Mouse (Mus musculus): ENCODE measurements around the gene Acoxl.

Gene Acoxl

GRCm38 (mm10) chr2:127838576-127838975, at the start of gene Acoxl:
Acoxl (plus strand) TSS chr2:127838876.
- DNase-seq (ENCODE audit: inconsistent age in 2 of 2, low spot score in 1 of 2) = no peak

DNA sequence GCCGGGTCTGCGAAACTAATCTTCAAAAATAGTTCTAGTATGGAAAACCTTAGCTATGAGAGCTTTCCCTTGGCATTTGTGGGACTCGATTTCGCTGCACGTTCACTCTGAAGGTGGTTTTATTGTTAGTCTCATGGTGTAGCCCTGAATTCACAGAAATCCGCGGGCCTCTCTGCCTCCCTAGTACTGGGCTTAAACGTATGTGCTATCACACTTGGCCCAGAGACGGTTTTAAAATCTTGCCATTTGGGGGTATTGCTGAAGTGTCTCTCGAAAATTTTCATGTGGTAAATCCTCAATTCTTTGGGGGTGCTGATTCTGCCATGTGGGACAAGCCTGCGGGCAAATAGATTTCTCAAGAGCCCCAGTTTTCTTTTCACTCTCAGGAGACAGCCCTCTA, 49.5 kb upstream of the Acoxl start:
- DNase-seq (ENCODE audit: inconsistent age in 2 of 2, low spot score in 1 of 2) = peak in 1 of 2 experiments; percentile 76

DNA sequence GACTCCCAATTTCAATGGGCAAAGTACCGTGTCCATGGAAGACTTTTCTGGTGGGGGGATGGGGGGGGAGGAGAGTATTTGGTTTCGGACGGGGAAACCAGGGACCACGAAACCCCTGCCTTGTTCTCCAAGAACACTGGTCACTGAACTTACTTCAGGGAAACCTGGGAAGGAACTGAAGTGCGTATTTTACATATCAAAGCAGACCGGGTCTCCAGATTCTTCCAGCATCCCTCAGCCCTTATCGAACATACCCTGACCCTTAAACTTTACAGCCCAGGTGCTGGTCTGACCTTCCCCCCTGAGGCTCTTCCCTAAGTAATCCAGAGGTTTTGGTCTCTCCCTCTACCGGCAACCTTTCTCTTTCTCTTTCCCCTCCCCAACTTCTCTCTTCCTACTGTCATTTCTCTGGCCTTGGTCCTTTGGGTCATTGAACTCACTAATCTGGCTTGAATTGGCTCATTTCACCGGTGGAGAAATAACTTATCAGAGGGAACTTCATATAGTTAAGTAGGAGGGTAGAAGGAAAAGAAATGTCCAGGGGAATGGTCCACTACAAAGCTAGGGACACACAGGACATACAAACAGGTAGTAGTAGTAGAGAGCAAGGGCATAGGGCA, 48.9 kb upstream of the Acoxl start:
- DNase-seq (ENCODE audit: inconsistent age in 2 of 2, low spot score in 1 of 2) = peak in 1 of 2 experiments; percentile 69

DNA sequence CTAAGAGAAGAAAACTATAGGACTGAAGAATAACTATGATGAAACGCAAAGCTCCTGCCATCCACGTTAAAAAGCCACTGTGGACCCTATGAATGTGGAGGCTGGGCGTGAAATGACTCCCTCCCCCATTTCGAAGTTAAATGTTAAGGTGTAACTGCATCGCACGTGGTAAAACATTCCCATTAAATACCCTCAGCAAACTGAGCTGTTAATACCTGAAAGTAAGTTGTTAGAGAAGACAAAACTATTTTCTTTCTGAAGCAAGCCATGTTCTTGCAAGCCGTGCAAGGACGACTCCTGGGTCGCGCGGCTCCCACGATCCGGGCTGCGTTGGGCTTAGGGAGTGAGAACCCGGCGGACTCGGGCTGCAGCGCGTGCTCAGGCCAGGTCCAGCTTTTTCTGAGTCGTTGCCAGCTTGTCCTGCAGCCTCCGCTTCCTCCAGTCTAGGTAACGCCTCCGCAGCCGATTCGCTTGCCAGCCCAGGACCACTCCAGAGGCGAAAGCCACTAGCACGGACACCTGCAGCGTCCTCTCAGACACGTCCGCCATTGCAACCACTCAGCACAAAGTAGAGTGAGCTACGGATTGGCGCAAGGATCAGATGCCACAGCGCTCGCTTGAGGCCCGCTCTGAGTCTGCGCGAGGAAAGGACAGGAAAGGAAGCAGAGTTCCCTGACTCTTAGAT, 46.6 kb upstream of the Acoxl start, which contains the start of gene Mtln:
Mtln (minus strand) TSS at position 570 of the 685 bp plus-strand sequence.
- DNase-seq (ENCODE audit: inconsistent age in 2 of 2, low spot score in 1 of 2) = peak; percentile 92 to 97

DNA sequence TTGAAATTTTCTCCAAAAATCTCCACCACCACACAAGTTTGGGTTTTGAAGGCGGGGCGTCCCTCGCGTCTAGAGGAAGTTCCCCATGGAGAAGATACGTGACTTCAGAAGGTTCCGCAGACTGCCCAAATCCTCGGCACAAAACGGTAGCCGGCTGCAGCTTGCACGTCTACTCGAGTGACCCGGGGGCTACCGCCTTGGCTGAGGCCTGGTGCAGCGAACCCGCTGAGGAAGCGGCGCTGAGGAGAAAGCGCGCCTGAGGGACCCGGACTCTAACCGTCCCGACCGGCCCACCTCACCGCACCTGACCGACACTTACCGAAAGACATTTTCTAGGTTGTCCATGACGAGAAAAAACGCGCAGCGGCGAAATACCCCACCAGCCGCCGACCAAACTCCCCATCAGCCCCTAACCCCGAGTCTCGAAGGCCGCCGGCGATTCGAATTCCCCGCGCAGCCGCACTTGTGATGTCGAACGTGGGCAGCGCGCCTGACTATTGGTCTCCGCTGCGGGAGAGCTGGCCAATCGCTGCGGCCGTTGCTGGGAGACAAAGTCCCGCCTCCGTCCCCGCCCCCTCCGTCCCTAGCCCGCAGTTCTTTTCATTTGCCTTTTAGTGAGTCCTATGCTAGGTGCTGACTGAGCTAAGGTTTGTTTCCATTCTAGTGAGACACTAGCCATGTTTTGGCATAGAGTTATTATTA, 7.1 kb upstream of the Acoxl start, which contains the start of gene Bub1:
Bub1 (minus strand) TSS at position 465 of the 702 bp plus-strand sequence.
- DNase-seq (ENCODE audit: inconsistent age in 2 of 2, low spot score in 1 of 2) = peak; percentile 93 to 97

DNA sequence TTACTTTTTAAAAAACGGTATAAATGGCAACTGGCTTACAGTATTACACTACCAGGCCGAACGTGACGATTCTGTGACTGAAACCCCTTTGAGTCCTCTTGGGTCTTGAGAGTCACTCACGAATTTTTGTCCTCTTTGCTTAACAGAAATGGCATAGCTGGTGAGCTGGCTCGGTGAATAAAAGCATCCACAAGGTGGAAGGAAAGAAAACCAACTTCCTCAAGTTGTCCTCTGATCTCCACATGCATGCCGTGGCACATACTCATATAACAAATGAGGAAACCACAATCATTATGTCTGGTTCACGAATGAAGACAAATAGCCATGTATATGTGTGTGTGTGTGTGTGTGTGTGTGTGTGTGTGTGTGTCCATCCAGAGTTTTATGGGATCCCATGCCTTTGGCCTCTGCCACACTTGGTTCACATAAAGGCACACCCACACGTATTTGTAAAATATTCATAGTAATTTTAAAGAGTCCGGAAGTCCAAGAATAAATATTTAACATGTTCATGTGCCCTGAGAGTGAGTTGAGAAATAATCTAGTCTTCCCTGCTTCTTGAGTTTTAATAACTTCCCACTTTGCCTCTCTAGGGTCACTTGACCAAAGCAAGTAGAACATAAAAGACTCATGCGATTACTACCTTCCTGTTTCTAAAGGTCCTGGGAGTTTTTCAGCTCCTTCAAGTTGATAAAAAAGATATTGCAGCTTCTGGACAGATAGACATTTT, 6.4 kb upstream of the Acoxl start:
- DNase-seq (ENCODE audit: inconsistent age in 2 of 2, low spot score in 1 of 2) = no peak

DNA sequence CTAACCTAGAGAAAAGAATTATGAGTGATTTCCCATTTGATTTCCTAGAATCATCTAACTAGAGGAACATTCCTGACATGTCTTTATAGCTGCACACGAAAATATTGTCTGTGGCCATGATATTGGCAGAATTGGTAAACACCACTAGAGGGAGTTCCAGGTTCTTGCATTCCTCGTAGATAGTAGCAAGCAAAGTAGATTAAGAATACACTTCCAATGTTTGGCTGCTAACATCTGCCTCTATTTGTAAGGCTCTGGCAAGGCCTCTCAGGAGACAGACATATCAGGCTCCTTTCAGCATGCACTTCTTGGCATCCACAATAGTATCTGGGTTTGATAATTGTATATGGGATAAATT, 5.9 kb upstream of the Acoxl start:
- peak in 1 of 2 experiments; percentile 59 for DNase-seq (ENCODE audit: inconsistent age in 2 of 2, low spot score in 1 of 2)

- no peak for DNase-seq (ENCODE audit: inconsistent age in 2 of 2, low spot score in 1 of 2)
Observed at GRCm38 (mm10) chr2:127839425-127839824, 749 bp downstream of the Acoxl start.

GRCm38 (mm10) chr2:127841402-127841801, 2.7 kb downstream of the Acoxl start:
- DNase-seq (ENCODE audit: inconsistent age in 2 of 2, low spot score in 1 of 2) = no peak

DNA sequence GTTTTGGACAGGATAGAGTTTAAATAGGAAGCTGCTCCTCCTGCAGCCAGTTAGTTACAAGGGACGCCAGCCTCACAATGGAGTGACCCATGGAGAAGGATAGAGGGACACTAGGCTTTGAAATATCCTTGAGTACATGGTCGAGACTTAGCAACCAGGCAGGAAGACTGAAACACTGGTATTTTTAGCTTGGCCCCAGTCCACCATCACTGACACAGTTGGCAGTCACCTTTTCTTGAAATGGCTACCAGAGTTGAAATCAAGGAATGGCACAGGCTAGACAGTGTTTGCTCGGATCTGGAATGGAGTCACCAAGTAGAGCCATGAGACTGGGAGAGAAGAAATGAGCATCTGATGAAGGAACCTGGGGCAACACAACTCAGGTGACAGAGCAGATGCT, 3.7 kb downstream of the Acoxl start:
- DNase-seq (ENCODE audit: inconsistent age in 2 of 2, low spot score in 1 of 2) = peak in 1 of 2 experiments; percentile 38

DNA sequence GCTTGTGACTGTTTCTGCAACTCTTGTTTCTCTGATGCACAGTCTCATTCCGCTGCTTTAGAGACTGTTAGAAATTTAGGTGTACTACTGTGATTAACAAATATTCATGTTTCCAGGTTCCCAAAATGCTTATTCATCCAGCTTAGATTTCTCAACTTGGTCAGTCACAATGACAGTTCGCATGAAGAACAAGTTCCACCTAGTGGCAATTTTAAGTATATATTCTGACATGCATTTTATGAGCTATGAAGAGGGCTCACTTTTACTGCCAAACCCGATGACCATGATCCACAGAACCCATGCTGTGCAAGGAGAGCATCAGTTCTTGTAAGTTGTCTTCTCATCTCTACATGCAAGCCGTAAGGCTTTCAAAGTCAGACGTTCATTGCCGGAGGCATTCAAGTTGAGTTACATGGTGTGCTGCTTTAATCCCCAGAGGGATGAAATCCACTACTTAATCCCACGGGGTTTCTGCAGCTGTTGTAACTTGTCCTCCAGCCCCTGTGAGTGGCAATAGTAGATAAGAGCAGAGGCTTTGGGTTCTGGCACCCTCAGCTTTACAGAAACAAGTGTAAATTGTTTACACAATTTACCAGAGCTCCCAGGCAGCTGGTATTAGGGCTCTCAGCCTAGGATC, 6.8 kb downstream of the Acoxl start:
- peak in 1 of 2 experiments; percentile 49 for DNase-seq (ENCODE audit: inconsistent age in 2 of 2, low spot score in 1 of 2)

DNA sequence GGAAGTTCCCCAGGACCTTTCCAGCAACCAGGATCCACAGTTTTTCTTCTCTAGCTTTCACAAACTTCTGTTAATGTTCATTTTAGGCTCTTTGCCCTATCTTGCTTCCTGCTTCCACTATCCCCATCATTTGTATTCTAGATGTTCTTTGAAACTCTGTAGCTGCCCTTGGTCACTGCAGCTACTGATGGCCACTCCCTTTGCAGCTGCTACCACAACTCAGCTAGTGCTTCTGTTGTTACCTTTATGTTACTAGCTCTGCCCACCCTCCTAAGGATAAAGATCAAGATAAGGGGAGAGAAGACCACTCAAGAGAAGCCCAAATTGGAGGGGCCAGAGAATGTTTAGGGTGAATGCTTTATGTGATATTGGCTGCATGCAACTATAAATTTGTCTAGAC, 7.3 kb downstream of the Acoxl start:
- no peak for DNase-seq (ENCODE audit: inconsistent age in 2 of 2, low spot score in 1 of 2)

- DNase-seq (ENCODE audit: inconsistent age in 2 of 2, low spot score in 1 of 2) = no peak
Observed at GRCm38 (mm10) chr2:127846571-127846970, 7.9 kb downstream of the Acoxl start.

DNA sequence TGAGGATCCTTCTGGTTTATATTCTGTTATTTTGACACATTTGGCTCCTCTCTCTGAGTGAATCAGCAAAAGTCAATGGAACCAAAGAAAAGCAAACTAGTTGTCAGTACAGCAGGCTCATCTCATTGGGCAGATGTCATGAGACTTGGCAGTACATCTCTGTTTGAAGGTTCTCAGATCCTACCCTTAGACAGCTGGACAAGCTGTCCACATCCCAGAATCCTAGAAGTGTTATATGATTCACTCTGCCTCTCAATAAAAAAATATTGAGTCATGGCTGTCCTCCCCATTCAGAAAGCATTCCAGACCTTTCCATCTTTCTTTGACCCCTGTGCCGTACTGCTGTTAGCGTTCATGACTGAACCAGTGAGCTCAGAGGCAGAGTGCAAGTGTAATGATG, 11.7 kb downstream of the Acoxl start:
- no peak for DNase-seq (ENCODE audit: inconsistent age in 2 of 2, low spot score in 1 of 2)

- DNase-seq (ENCODE audit: inconsistent age in 2 of 2, low spot score in 1 of 2) = peak; percentile 38 to 73
Observed at GRCm38 (mm10) chr2:127854332-127854991, 15.8 kb downstream of the Acoxl start.

DNA sequence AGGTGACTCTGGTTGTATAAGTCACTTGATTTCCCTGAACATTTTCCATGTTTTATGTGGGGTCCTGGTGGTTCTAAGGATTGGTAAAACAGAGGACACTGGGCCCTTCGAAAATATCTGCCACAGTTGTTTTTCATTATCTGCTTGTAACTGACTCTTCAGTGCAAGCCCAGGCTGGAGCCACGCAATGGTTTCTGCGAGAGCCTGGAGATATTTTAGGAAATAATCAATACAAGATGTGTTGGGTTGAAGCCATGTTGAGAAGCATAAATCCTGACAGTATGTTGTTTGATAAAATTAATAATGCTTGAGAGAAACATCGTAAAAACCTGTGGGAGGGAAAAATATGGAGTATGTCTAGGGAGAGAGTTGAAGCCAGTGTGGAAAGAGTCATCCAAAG, 25.7 kb downstream of the Acoxl start:
- no peak for DNase-seq (ENCODE audit: inconsistent age in 2 of 2, low spot score in 1 of 2)

DNA sequence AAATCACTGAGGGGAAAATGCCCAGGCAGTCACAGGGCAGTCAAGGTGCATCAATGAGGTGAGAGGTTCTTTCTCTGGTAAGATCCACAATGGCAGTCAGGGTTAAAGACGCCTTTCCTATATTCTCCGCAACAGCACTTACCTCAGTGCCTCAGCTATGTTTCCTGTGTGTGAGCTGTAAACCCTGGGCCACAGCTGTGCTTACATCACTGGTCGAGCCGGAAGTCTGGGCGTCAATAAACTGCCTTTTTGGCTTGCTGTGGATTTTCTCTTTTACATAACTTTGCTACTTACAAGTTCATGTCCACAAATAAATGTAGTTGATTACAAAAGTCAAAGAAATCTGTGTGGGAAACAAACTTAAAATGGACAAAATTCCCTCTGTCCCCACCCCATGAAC, 42.4 kb downstream of the Acoxl start:
- DNase-seq (ENCODE audit: inconsistent age in 2 of 2, low spot score in 1 of 2) = no peak

DNA sequence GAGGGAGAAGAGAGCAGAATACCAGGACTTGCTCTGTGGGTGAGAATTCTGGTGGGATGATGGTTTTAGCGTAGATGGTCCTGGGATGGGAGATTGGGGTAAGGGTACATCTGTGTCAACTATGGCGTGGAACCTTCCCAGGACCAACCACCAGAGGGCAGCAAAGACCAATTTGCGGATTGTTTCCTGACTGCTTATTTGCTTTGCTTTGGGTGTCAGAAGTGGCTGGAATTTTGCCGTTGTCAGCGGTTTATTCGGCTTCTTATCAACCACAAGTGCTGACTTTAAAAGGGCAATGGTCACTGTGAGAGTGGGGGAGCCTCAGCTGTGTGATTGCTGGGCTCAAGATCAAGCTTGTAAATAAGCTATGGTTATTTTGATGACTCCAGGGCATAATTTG, 50.8 kb downstream of the Acoxl start:
- DNase-seq (ENCODE audit: inconsistent age in 2 of 2, low spot score in 1 of 2) = peak; percentile 85 to 96

GRCm38 (mm10) chr2:127889979-127890378, 51.3 kb downstream of the Acoxl start:
- no peak for DNase-seq (ENCODE audit: inconsistent age in 2 of 2, low spot score in 1 of 2)

DNA sequence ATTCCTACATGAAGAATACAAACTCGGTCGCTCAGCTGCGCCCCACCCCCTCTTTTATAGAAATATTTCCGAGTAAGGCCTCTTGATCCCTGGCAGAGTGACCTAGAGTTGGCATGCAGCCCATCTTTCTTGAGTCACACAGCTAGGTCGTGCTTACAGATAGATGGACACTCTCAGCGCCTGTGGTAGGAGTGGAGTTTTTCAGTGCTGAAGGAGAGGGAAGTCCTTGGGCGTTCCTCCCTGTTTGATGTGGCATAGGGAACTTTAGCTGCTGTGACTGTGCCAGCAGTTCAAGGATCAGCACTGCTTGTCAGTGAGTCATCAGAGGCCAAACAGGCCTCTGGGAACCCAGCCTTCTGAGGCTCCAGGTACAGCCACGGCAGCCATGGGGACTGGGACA, 51.9 kb downstream of the Acoxl start:
- DNase-seq (ENCODE audit: inconsistent age in 2 of 2, low spot score in 1 of 2) = peak; percentile 93 to 96

Data from adrenal gland, adult (tissue).